8 mouse cellular contexts compared by ENCODE assay signal in the genomic region with DNA sequence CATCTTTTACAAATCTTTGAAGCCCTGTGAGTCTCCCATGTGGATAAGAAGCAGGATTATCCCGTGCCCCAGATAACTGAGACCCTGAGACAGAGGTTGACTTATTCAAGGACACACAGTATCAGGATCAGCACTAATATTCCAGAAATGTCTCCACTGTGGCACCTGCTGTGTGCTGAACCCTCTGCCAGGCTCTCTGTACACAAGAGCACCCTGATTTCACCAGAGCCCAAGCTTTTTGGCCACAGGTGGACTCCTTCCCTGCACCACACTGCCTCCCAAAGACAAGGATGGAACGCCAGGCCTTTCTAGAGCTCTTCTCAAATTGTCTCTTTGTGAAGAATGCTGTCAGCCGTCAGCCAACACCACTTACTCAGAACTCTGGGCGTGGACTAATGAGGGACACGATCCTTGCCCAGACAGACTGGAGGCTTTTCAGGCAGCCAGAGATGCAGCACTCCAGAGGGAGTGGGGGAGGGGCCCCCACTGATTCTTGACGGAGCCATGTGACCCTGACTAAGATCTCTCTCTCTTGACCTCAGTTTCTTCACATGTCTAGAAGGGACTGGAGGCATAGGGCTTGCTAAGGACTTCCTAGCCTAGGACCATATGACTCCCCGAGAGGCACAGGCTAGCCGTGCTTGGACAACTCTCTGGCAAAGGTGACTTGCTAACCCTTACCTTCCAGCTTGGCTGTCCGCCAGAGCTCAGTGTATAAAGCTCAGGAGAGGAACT.
A peak's percentile ranks its signal among the peaks of the same experiment; 100 is the strongest.
DNase-seq lines count a peak whose midpoint lies in the region; ATAC-seq and TF ChIP-seq lines count a peak whose summit lies in the region.

No protein-coding gene starts in this region.

- H3K9me3 ChIP-seq in hindbrain, embryonic 10.5 days = no peaks in the 10 kb centered on the region
- no peaks in the 10 kb centered on the region for H3K9me3 ChIP-seq in hindbrain, embryonic 13.5 days
- no peaks in the 10 kb centered on the region for H3K9me3 ChIP-seq in embryonic facial prominence, embryonic 12.5 days
- no peaks in the 10 kb centered on the region for H3K9me3 ChIP-seq in lung, embryonic 14.5 days (ENCODE audit: low read depth, low read length)

- DNase-seq in hindbrain, embryonic 10.5 days (ENCODE audit: low spot score) = no peak
- peak; percentile 82 to 84 for DNase-seq in heart, postnatal 10 days
- peak; percentile 85 for DNase-seq in lung, embryonic 14.5 days
- DNase-seq in cerebellum, postnatal 36 days = no peak
- DNase-seq in thymus, postnatal 14 days = no peak

- TF ChIP-seq CTCF in lung, embryonic 14.5 days (IDR thresholded peaks at IDR 0.05; ENCODE audit: low read depth) = no peak

- 38% methylated on average over 9 of the region's 9 CpGs for WGBS in hindbrain, embryonic 10.5 days
- 44% methylated on average over 9 of the region's 9 CpGs for WGBS in hindbrain, embryonic 13.5 days
- 32% methylated on average over 9 of the region's 9 CpGs for WGBS in embryonic facial prominence, embryonic 12.5 days
- WGBS in lung, embryonic 14.5 days = 11% methylated on average over 9 of the region's 9 CpGs

- H3K36me3 ChIP-seq in hindbrain, embryonic 10.5 days = no peaks in the 10 kb centered on the region
- H3K36me3 ChIP-seq in hindbrain, embryonic 13.5 days = no peaks in the 10 kb centered on the region
- H3K36me3 ChIP-seq in embryonic facial prominence, embryonic 12.5 days = no peaks in the 10 kb centered on the region
- H3K36me3 ChIP-seq in lung, embryonic 14.5 days (ENCODE audit: insufficient read depth) = no peaks in the 10 kb centered on the region

- intact Hi-C loops in heart, postnatal 10 days (cut with DNase I) = loop anchor here (2.0 to 5.0 kb wide), 2 partner anchors 48 to 90 kb away; a partner anchor contains a TSS

- peaks cover 34% of the 10 kb centered on the region for H3K4me1 ChIP-seq in hindbrain, embryonic 10.5 days (replicated peaks)
- peaks cover 33% of the 10 kb centered on the region for H3K4me1 ChIP-seq in hindbrain, embryonic 13.5 days (replicated peaks)
- peaks cover 58% of the 10 kb centered on the region for H3K4me1 ChIP-seq in embryonic facial prominence, embryonic 12.5 days
- H3K4me1 ChIP-seq in lung, embryonic 14.5 days (ENCODE audit: insufficient read depth) = peaks cover 49% of the 10 kb centered on the region

- no peak overlapping the region for H3K9ac ChIP-seq in hindbrain, embryonic 13.5 days
- no peak overlapping the region for H3K9ac ChIP-seq in embryonic facial prominence, embryonic 12.5 days
- no peak overlapping the region for H3K9ac ChIP-seq in lung, embryonic 14.5 days

- no peak overlapping the region for H3K4me2 ChIP-seq in hindbrain, embryonic 13.5 days
- H3K4me2 ChIP-seq in embryonic facial prominence, embryonic 12.5 days (replicated peaks) = 0 out of 2 replicates have a peak overlapping the region, but pooled peaks have one; percentile 4
- H3K4me2 ChIP-seq in lung, embryonic 14.5 days = peak overlapping the region; percentile 40

- ATAC-seq in hindbrain, embryonic 13.5 days (ENCODE audit: low FRiP score) = no peak
- ATAC-seq in embryonic facial prominence, embryonic 12.5 days (ENCODE audit: insufficient number of reproducible peaks, insufficient read depth, low FRiP score, low TSS enrichment) = 0 out of 2 replicates have a peak, but pooled peaks have one; percentile 36
- ATAC-seq in lung, embryonic 14.5 days (ENCODE audit: insufficient read depth) = peak; percentile 61
- ATAC-seq in erythroid progenitor cell, adult 5-6 weeks (replicated peaks; ENCODE audit: low FRiP score, poor library complexity, severe bottlenecking) = no peak

- no peak overlapping the region for H3K4me3 ChIP-seq in hindbrain, embryonic 10.5 days
- no peak overlapping the region for H3K4me3 ChIP-seq in hindbrain, embryonic 13.5 days
- H3K4me3 ChIP-seq in embryonic facial prominence, embryonic 12.5 days = no peak overlapping the region
- no peak overlapping the region for H3K4me3 ChIP-seq in lung, embryonic 14.5 days (ENCODE audit: low read depth, low read length)

- H3K27ac ChIP-seq in hindbrain, embryonic 10.5 days = peak overlapping the region; percentile 46
- no peak overlapping the region for H3K27ac ChIP-seq in hindbrain, embryonic 13.5 days
- H3K27ac ChIP-seq in embryonic facial prominence, embryonic 12.5 days = peak overlapping the region; percentile 69
- peak overlapping the region; percentile 44 for H3K27ac ChIP-seq in lung, embryonic 14.5 days (ENCODE audit: low read depth)

- peaks cover 6% of the 10 kb centered on the region; the same call in 1 of the 2 replicates for H3K27me3 ChIP-seq in hindbrain, embryonic 10.5 days (ENCODE audit: insufficient read depth, poor library complexity, severe bottlenecking)
- H3K27me3 ChIP-seq in hindbrain, embryonic 13.5 days = 0 out of 2 replicates have a peak, but pooled peaks cover 3% of the 10 kb centered on the region
- H3K27me3 ChIP-seq in embryonic facial prominence, embryonic 12.5 days = no peaks in the 10 kb centered on the region
- H3K27me3 ChIP-seq in lung, embryonic 14.5 days (ENCODE audit: insufficient read depth, low read length) = no peaks in the 10 kb centered on the region

Comparison
In these comparisons a context has a peak if more than half of its experiments do, and no peak if none do; other contexts are left out.
1. DNase-seq: peak in heart, postnatal 10 days (2 of 2) and lung, embryonic 14.5 days (single experiment); none in hindbrain, embryonic 10.5 days (single experiment), cerebellum, postnatal 36 days (0 of 2) and thymus, postnatal 14 days (single experiment).
2. ATAC-seq: peak in embryonic facial prominence, embryonic 12.5 days (single experiment) and lung, embryonic 14.5 days (single experiment); none in hindbrain, embryonic 13.5 days (single experiment) and erythroid progenitor cell, adult 5-6 weeks (single experiment).